Mouse (Mus musculus) kidney, postnatal 4 days (tissue): Measurements from ENCODE around the gene Rwdd2b.

Source experiments
- DNase-seq, 2 experiments: peaks; one replicate each; pipeline ENCODE4 v3.0.0; 2021; ENCODE audit warnings: mixed read lengths in 2 of 2

The Rwdd2b gene

GRCm38 (mm10) chr16:87440184-87440686 is at the start of gene Rwdd2b:
Gene Rwdd2b, minus strand, starts transcription at chr16:87440573.
- peak; percentile 95 to 97 for DNase-seq

DNA sequence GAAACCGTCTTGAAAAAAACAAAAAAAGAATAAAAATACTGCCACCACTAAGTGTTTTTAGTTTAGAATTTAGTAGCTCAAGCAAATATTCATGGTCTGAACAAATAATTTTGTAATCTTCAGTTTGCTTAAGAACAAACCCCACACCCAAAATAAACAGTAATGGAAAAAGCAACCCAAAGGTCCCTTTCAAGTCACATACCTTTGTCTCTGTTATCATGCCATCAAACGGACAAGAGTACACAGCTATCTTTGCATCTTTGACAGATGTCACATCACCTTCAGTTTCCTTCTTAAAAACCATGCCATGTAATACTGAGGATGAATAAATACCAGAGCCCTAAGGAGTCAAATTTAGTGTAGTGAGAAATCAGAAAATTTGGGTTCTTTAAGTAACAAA is 48.2 kb upstream of the Rwdd2b start:
- no peak for DNase-seq

DNA sequence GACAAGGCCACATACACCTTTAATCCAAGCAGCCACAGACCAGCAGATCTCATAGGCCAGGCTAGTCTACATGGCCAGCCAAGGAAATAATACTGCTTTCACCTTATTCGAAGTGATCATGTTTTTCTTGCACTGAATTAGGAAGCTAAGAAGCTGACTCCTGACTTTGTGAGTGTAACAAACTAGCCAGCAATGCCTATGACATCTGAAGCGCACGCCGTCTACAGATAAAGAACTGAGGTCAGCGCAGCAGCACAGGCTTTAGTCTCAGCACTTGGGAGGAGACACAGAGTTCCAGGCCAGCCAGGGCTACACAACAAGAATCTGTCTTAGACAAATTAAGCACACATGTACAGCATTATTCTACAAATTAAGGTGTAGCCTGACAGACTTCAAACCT is 46.4 kb upstream of the Rwdd2b start:
- no peak for DNase-seq

GRCm38 (mm10) chr16:87484367-87484766 is 44.0 kb upstream of the Rwdd2b start:
- no peak for DNase-seq

DNA sequence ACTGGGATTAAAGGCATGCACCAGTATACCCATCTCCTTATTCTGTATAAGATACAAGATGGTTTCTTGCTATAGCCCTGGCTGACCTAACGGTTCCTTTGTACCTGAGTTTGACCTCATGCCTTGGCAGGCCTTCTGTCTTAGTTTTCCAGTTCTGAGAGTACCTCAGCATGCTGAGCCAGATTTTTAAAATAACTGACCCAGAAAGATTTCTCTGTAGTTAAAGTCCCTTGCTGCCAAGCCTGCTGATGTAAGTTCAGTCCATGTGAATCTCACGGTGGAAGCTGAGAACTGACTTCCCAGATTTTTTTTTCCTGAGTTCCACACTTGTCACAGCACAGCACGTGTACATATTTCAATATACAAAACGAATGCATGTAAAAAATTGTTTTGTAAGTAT is 30.2 kb upstream of the Rwdd2b start:
- no peak for DNase-seq

- no peak for DNase-seq
Measured at GRCm38 (mm10) chr16:87458752-87459151, 18.4 kb upstream of the Rwdd2b start.

DNA sequence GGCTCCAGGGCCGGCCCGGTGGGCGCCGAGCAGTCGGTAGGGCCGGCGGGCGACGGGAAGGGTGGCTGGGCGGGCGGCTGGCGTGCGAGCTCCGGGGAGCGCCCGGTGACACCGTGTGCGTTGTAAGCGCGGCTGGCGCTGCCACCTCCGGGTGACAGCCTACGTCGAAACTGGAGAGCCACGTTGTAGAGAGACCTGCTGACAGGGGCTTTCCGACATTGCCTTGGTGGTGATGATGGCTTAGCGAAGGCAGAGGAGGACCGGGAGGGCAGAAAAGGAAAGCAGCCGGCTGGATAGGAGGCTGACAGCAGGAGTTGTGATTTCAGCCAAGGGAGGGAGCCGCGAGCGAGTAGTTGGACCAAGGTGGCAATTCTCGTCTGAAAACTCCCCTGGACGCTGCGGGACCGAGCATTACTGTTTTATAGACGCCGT is 14.8 kb upstream of the Rwdd2b start:
- DNase-seq, result no peak

DNA sequence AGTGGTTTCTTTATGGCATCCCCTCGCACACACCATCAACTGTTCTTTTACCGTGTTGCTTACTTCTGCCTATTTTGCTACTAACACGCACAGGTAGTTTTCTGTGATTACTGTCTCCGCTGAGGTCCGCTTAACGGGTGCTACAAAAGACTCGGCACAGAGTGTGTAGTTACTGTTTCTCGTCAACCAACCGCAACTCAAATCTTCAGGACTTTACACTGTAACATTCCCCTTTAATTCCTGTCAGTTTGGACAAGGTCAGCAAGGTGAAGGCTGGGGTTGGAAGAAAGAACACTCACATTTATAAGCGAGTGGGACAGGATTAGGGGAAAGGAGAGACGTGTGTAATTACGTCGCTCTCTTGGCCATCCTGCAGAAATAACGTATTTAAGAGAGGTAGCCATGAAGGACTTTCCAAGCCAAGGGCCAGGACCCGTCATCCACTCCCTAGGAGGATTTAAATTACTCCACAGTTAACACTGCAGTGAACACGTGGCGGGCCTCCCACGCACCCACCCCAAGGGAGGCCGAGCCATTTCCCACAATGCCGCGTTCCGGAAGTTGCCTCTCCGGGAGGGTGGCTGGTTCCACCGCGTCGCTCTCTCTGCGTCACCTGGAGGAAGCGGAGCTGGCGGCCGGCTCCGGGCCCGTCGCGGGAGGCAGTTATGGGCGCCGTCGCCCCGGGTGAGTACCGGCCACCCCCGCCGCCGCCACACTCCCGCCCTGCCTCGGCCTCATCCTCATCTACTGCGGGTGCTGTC is 14.2 kb upstream of the Rwdd2b start, which contains the start of gene Usp16:
Gene Usp16, plus strand, starts transcription at position 285 of the 761 bp plus-strand sequence.
- peak; percentile 95 to 96 for DNase-seq

DNA sequence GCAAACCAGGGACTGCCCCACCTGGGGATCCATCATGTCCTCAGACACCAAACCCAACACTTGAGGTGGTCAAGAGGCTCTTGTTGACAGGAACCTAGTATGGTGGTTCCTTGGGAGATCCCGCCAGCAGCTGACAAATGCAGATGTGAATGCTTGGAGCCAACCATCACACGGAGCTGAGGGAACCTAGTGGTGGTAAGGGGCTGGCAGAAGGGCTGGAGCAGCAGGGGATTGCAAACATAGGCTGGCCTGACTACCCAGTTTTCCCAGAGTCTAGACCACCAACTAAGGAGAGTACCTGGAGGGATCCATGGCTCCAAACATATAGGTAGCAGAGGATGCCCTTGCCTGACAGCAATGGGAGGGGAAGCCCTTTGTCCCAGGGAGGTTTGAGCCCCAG is 12.9 kb upstream of the Rwdd2b start:
- no peak for DNase-seq

GRCm38 (mm10) chr16:87445528-87445927 is 5.2 kb upstream of the Rwdd2b start:
- no peak for DNase-seq

GRCm38 (mm10) chr16:87445110-87445509 is 4.7 kb upstream of the Rwdd2b start:
- no peak for DNase-seq

DNA sequence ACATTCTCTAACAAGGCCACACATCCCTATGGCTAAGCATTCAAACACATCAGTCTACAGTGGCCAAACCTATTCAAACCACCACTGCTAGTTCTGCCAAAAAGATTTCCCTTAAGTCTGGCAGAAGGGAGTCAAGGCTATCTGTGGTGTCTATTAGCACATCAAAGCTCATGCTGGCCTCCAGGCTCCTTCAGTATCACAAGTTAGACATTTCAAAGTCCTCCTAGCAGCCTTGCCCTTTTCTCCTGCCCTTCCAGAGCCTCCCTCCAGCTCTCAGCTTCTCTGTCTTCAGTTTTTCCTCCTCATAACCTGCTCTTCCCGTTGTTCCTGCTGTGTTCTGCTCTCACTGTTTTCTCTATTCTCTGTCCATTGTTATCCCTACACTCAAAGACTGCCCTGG is 3.7 kb upstream of the Rwdd2b start:
- no peak for DNase-seq

DNA sequence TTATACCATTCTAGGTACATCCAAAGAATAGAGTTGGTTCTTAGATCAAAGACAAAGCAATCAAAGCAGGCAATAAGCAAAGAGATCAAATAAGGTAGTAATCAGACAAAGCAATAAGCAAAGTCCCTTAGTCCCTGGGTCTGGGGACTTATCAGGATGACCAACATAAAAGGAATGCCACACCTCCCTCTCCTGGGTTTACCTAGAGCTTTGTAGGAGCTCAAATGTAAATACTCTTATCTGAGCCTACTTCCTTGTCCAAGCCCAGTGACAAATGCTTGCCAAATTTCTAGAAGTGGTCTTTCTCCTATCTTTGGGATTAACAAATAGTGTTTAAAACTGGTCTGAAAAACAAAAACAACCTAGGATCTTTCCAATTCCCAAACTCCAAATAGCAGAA is 2.9 kb upstream of the Rwdd2b start:
- no peak for DNase-seq

DNA sequence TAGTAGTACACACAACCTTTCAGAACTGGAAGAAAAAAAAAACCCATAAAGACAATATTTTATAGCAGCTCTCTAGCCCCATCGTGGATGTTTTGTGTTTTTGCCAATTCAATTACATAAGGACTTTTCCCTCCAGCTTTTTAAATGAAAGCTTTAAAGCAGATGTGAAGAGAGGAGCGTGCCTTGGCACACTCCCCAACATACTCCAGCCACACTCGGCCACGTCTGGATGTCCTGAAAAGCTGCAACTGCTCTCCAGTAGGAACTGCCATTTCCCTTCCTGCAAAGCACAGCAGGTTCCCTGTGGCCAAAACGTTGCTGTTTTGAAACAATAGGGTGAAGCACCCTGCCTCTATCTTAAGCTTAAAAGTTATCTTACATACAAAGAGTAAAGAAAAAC is 1.9 kb upstream of the Rwdd2b start:
- peak; percentile 45 to 61 for DNase-seq

DNA sequence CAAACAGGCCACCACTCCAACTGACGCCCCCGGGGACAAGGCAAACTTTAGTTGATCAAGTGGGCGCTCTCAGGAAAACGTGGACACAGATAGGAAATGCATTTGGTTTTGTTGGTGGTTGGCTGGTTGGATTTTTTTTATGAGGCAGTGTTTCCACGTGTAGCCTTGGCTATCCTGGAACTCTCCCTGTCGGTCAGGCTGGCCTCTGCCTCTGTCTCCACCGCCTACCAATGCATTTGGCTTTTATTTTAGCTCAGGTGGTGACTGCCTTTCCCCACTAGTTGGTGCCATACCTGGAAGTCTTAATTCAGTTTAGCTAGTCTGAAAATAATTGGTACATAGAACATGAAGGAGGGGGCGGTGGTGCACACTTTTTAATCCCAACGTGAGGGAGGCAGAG is 716 bp upstream of the Rwdd2b start:
- peak; percentile 15 to 48 for DNase-seq

DNA sequence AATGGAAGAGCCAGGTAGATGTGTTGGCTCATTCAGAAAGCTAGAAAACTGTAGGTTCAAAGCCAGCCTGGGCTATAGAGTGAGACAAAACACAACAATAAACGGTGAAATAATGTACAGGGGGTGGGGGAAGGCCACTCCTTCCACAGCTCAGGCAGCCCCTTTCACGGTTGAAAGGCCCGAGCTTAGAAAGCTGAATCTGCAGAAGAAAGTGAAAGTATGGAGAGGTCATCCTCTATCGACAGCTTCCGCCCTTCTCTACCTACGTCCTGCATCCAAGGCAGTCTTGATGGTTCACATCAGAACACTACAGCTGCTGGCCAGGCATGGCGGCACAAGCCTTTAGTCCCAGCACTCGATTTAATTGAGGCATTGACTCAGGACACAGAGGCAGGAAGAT is 1.7 kb downstream of the Rwdd2b start:
- no peak for DNase-seq

- DNase-seq, result no peak
Measured at GRCm38 (mm10) chr16:87437096-87437495, 3.3 kb downstream of the Rwdd2b start.

DNA sequence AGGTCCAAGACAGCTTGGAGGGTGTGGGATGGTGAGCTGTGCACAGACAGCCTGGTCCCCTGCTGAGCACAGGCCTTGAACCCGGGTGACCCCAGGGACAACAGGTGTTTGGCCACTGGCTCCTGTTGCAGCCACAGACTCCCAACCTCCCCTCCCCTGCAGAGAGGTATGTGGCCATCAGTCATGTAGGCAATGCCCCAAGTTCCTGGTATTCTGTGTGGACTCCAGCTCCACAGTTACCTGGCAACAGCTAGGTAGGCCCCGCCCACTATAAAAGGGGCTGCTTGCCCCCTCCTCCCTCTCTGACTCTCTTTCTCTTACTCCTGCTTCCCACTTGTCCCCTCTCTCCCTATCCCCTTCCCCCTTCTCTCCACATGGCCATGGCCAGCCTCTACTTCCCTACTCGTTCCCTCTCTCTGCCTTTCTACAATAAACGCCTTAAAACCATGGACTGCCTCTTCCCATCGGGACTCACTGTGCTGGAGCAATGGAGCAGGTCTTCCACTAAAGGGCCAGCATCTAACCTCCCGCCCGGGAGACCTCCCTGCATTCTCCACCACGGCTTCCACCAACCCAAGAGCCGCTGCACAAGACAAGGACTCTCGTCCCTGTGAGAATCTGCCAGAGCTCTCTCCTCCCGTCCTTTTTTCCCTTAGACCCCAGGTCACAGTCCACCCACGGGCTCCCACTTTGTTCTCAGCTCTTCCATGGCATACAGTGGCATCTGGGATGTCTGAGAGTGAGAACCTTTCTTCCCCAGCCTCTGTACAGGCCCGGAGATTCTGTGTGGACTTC is 4.8 kb downstream of the Rwdd2b start:
- no peak for DNase-seq

DNA sequence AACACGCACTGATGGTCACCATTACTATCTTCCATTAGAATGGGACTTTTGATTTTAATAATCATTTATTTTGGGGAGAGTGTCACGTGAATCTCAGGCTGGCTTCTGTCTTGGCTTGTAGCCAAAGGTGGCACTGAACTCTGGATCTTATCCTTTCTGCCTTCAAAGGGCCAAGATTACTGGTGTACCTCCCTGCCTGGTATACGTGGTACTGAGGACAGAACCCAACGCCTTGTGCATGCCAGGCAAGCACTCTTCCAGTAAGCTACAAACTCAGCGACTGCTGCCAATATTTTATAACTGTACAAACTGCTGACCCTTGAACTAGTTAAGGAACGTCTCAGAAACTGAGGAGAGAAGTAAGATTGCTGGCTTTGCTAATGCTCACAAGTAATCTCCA is 5.4 kb downstream of the Rwdd2b start:
- DNase-seq, result no peak

GRCm38 (mm10) chr16:87434266-87434665 is 6.1 kb downstream of the Rwdd2b start:
- DNase-seq, result no peak

- DNase-seq, result peak; percentile 98 to 99
Measured at GRCm38 (mm10) chr16:87432033-87432814, 8.1 kb downstream of the Rwdd2b start, which contains the start of gene Ltn1. Gene Ltn1, minus strand, starts transcription at chr16:87432612.

DNA sequence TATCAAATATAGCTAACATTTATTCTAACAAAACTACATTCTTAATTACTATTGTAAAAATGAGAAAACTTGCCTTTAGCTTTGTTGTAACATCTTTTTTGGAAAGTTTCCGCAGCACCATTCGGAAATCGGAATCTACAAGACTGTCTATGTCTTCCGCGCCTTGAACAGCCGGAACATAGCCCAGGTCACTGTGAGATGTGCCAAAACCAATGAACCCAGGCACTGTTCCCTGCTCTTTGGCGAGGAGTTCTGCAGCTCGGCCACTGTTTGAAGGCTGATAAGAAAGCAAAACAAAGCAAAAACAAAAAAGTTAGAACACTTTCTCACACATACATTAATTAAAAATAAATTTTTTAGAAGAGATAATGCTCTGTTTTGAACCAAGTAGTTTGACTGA is 12.9 kb downstream of the Rwdd2b start:
- no peak for DNase-seq

DNA sequence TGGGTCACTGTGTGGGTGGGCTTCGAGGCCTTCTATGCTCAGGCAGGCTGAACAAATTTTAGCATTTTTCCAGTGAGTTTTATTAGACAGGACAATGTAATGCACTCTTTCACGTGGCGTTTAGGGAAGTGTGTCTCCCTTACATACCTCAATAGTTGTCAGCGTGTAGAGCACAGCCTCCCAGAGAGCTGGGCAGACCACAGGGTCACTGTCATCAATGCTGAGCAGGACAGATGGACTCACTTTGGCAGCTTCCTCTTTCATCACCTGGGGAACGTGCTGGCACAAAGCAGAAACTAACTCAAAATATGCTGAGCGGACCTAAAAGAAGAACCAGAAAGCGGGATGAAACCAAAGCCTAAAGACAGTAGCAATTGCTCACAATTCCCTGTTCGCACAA is 19.7 kb downstream of the Rwdd2b start:
- no peak for DNase-seq
